Comparison of ENCODE assay signal across 8 mouse cellular contexts in genomic region chr10:99264301-99265010, GRCm38 (mm10). TPM values are rescaled to one million over a fixed set of nuclear protein-coding genes. Genes with fewer than 3 reads are reported as not detected.
A peak's percentile ranks its signal among the peaks of the same experiment; 100 is the strongest.
DNase-seq lines count a peak whose midpoint lies in the region; ATAC-seq and TF ChIP-seq lines count a peak whose summit lies in the region.

No protein-coding gene starts in this region.

- no peaks in the 10 kb centered on the region for H3K9me3 ChIP-seq in liver, postnatal 0 days (ENCODE audit: low read length)

- peak overlapping the region; percentile 84 for H3K4me3 ChIP-seq in embryonic fibroblast, embryonic 13.5 days (ENCODE audit: insufficient read depth, low read length)
- peak overlapping the region; percentile 78 for H3K4me3 ChIP-seq in liver, postnatal 0 days (ENCODE audit: low read depth, low read length)
- peak overlapping the region; percentile 68 for H3K4me3 ChIP-seq in small intestine, adult 2 months (ENCODE audit: low read depth, low read length)

- ATAC-seq in liver, postnatal 0 days, result no peak
- ATAC-seq in megakaryocyte-erythroid progenitor cell, adult 5-6 weeks (replicated peaks; ENCODE audit: low FRiP score, low TSS enrichment, poor library complexity, severe bottlenecking), result no peak

- 2% methylated on average over 26 of the region's 26 CpGs for WGBS in liver, postnatal 0 days (ENCODE audit: insufficient replicate concordance)
- 10% methylated on average over 26 of the region's 26 CpGs for WGBS in small intestine, adult 2 months

- TF ChIP-seq EP300 in liver, postnatal 0 days (IDR thresholded peaks at IDR 0.05; ENCODE audit: low read depth), result no peak

- H3K27ac ChIP-seq in embryonic fibroblast, embryonic 13.5 days (ENCODE audit: insufficient read depth, low read length), result peak overlapping the region; percentile 75
- peak overlapping the region; percentile 97 for H3K27ac ChIP-seq in liver, postnatal 0 days (ENCODE audit: low read depth)
- H3K27ac ChIP-seq in small intestine, adult 2 months (ENCODE audit: insufficient read depth, low read depth, low read length), result peak overlapping the region; percentile 63

- peaks cover 8% of the 10 kb centered on the region; the same call in 1 of the 2 replicates for H3K4me1 ChIP-seq in embryonic fibroblast, embryonic 13.5 days (ENCODE audit: control insufficient read depth, insufficient read depth, low read length)
- peaks cover 25% of the 10 kb centered on the region for H3K4me1 ChIP-seq in liver, postnatal 0 days (ENCODE audit: insufficient read depth)
- peaks cover 10% of the 10 kb centered on the region; the same call in 1 of the 2 replicates for H3K4me1 ChIP-seq in small intestine, adult 2 months (ENCODE audit: control insufficient read depth, insufficient read depth, insufficient read length, low read length)

- 0 out of 2 replicates have a peak, but pooled peaks cover 4% of the 10 kb centered on the region for H3K36me3 ChIP-seq in liver, postnatal 0 days (replicated peaks; ENCODE audit: insufficient read depth, low read length)
- peaks cover 11% of the 10 kb centered on the region for H3K36me3 ChIP-seq in small intestine, adult 2 months (ENCODE audit: control insufficient read depth, insufficient read depth, low read length)

- peak overlapping the region; percentile 80 for H3K4me2 ChIP-seq in liver, postnatal 0 days (ENCODE audit: low read depth, low read length)

- H3K9ac ChIP-seq in liver, postnatal 0 days (replicated peaks), result peak overlapping the region; percentile 86

- H3K27me3 ChIP-seq in liver, postnatal 0 days (ENCODE audit: insufficient read depth, low read length), result no peaks in the 10 kb centered on the region
- H3K27me3 ChIP-seq in small intestine, adult 2 months (ENCODE audit: control insufficient read depth, insufficient read depth, low read length), result no peaks in the 10 kb centered on the region

- no peak for TF ChIP-seq CTCF in embryonic fibroblast, embryonic 13.5 days (IDR thresholded peaks at IDR 0.05; ENCODE audit: borderline replicate concordance, insufficient read depth, low read length)
- TF ChIP-seq CTCF in liver, postnatal 0 days (IDR thresholded peaks at IDR 0.05; ENCODE audit: low read depth), result no peak
- TF ChIP-seq CTCF in small intestine, adult 2 months (IDR thresholded peaks at IDR 0.05; ENCODE audit: extremely low read depth, insufficient read length, insufficient replicate concordance, low read depth, low read length), result no peak

- 0 out of 2 replicates have a peak, but pooled peaks have one; percentile 28 for TF ChIP-seq POLR2A in embryonic fibroblast, embryonic 13.5 days (IDR thresholded peaks at IDR 0.05; ENCODE audit: low read depth, low read length)
- TF ChIP-seq POLR2A in small intestine, adult 2 months (IDR thresholded peaks at IDR 0.05; ENCODE audit: low read depth, low read length), result no peak

- DNase-seq in layer of hippocampus, adult 9-11 months, result peak; percentile 12
- no peak for DNase-seq in layer of hippocampus, adult 9-10 months (ENCODE audit: low spot score)
- peak; percentile 61 for DNase-seq in NIH3T3 (ENCODE audit: low read depth)
- peak; percentile 41 for DNase-seq in induced T-regulatory cell, adult 2 months (ENCODE audit: low read depth)
- DNase-seq in liver, postnatal 0 days, result peak; percentile 27

RNA-seq across cellular contexts. Expression of gene Dusp6, which starts 1.4 kb away (rescaled TPM):
- polyA plus RNA-seq in embryonic fibroblast, embryonic 13.5 days (2011; ENCODE audit: insufficient read length, low read depth, missing spikeins), result 23.2 and 41.3 TPM in 2 replicates
- polyA plus RNA-seq in liver, postnatal 0 days (2015; fragmentation: Nextera tagmentation; extraction: Ambion mirVana), result 15.4 and 16.8 TPM in 2 replicates
- polyA plus RNA-seq in small intestine, adult 2 months (2012; rRNA removed), result 28.7 and 98.8 TPM in 2 replicates
- 5.4 and 14.8 TPM in 2 replicates for total RNA-seq in megakaryocyte-erythroid progenitor cell, adult 5-6 weeks (2014; fragmentation: Nextera tagmentation)
- 20.6 and 20.9 TPM in 2 replicates for total RNA-seq in megakaryocyte-erythroid progenitor cell, adult 5-6 weeks (2017)
